Mouse (Mus musculus) left cerebral cortex, postnatal 4 days (tissue): ENCODE data around the gene Olfr1451. TPM values are rescaled to one million over a fixed set of nuclear protein-coding genes. Genes with fewer than 3 reads are reported as not detected.
"Not testable (repeated sequence)": the region's sequence is repeated elsewhere in the genome, so short reads cannot be mapped to it uniquely, and the experiment has no call there.

Source experiments
- DNase-seq: peaks from one replicate; pipeline ENCODE4 v3.0.0-alpha.2; 2022
- intact Hi-C: fragments of 180-260 bp; cut with DNase I; formaldehyde crosslinking; loops from one replicate; pipeline ENCODE4 v1.15.1; 2025
- total RNA-seq, 2 experiments: library from RNA; stranded (reverse); gene quantifications; 2 replicates each; pipeline ENCODE4 v1.2.3; 2021

Gene Olfr1451
- total RNA-seq = not detected

- intact Hi-C loops = no loop called here
- DNase-seq = no peak
Measured at GRCm38 (mm10) chr19:12994714-12995113, at the start of gene Olfr1451. Gene Olfr1451 (plus strand): TSS chr19:12995014.

- intact Hi-C loops = no loop called here
- no peak for DNase-seq
Measured at GRCm38 (mm10) chr19:12949958-12950357, 44.9 kb upstream of the Olfr1451 start, which contains the start of gene Olfr1450. Gene Olfr1450 (plus strand): TSS chr19:12950258.

GRCm38 (mm10) chr19:12970082-12970481 lies 24.7 kb upstream of the Olfr1451 start:
- intact Hi-C loops = not testable (repeated sequence)

GRCm38 (mm10) chr19:12992316-12992715 lies 2.5 kb upstream of the Olfr1451 start:
- DNase-seq, intact Hi-C loops: not testable (repeated sequence)

More at GRCm38 (mm10) chr19:12970082-12970481, 24.7 kb upstream of the Olfr1451 start:
- DNase-seq = not testable (repeated sequence)

DNA sequence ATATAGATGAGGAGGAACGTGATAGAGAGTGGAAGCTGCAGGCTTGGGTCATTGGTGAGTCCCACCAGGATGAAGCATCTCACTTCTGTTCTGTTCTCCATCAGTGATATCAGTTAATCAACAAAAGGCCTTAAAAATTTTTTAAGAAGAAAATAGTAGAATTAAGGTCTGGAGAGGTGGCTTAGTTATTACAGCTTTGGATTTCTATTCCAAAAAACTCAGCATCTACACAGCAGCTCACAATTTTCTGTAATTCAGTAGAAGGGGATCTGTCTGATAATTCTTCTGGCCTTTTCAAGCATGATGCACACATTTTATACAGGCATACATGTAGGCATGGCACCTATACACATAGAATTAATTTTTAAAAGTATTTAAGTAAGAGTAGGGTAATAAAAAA lies 33.4 kb downstream of the Olfr1451 start, which contains the start of gene Olfr1453:
Gene Olfr1453 (minus strand): TSS at position 101 of the 400 bp plus-strand sequence.
- intact Hi-C loops = no loop called here
- no peak for DNase-seq

Other genes starting within 250 kb of the Olfr1451 start
- 1 to 10 TPM; 2.1 to 2.4 TPM for gene Cntf, start 229.4 kb upstream of the Olfr1451 start, total RNA-seq
- gene Zfp91, start 198.9 kb upstream of the Olfr1451 start, total RNA-seq = 10 to 100 TPM; 60.3 to 62.7 TPM
- under 1 TPM; 0.40 to 0.82 TPM for gene Lpxn, start 198.8 kb upstream of the Olfr1451 start, total RNA-seq
- not detected for gene Gm5244, start 148.3 kb upstream of the Olfr1451 start, total RNA-seq
- gene Olfr1444, start 137.7 kb upstream of the Olfr1451 start, total RNA-seq = not detected
- not detected for gene Olfr1445, start 111.2 kb upstream of the Olfr1451 start, total RNA-seq
- gene Olfr1446, start 101.5 kb upstream of the Olfr1451 start, total RNA-seq = not detected
- gene Olfr1447, start 91.3 kb upstream of the Olfr1451 start, total RNA-seq = not detected
- gene Olfr1448, start 70.6 kb upstream of the Olfr1451 start, total RNA-seq = not detected
- not detected for gene Olfr1449, start 64.2 kb upstream of the Olfr1451 start, total RNA-seq
- not detected for gene Olfr1450, start 44.8 kb upstream of the Olfr1451 start, total RNA-seq
- not detected for gene Olfr1453, start 33.3 kb downstream of the Olfr1451 start, total RNA-seq
- gene Olfr1454, start 65.6 kb downstream of the Olfr1451 start, total RNA-seq = not detected
- not detected for gene Olfr1457, start 102.9 kb downstream of the Olfr1451 start, total RNA-seq
- not detected for gene Olfr1458, start 111.8 kb downstream of the Olfr1451 start, total RNA-seq
- under 1 TPM; 0.12 to 0.22 TPM for gene Olfr1459, start 154.5 kb downstream of the Olfr1451 start, total RNA-seq
- gene Olfr1461, start 168.0 kb downstream of the Olfr1451 start, total RNA-seq = not detected
- gene Olfr1462, start 190.7 kb downstream of the Olfr1451 start, total RNA-seq = not detected
- not detected for gene Olfr1463, start 236.3 kb downstream of the Olfr1451 start, total RNA-seq